ENCODE assay signal across 8 mouse cellular contexts in genomic region chr11:69015644-69016441, GRCm38 (mm10). TPM values are rescaled to one million over a fixed set of nuclear protein-coding genes. Genes with fewer than 3 reads are reported as not detected.
DNase-seq lines count a peak whose midpoint lies in the region; ATAC-seq and TF ChIP-seq lines count a peak whose summit lies in the region.

Gene Ctc1, plus strand, starts transcription at chr11:69015911.

- peak in 1 of 2 experiments; percentile 39; a peak in 1 of 4 replicates for TF ChIP-seq EP300 in MEL (IDR thresholded peaks at IDR 0.05; ENCODE audit: low read depth in 1 of 2, low read length in 2 of 2)
- no peak for TF ChIP-seq EP300 in lung, postnatal 0 days (IDR thresholded peaks at IDR 0.05)

- H3K27ac ChIP-seq in MEL (ENCODE audit: control insufficient read depth, low read depth, low read length): peak within 1 kb of the TSS; percentile 98
- peak within 1 kb of the TSS; percentile 85 for H3K27ac ChIP-seq in cerebellum, adult 2 months (ENCODE audit: insufficient read depth, low read length)
- peak within 1 kb of the TSS; percentile 77 for H3K27ac ChIP-seq in lung, postnatal 0 days (ENCODE audit: low read length)

- H3K36me3 ChIP-seq in MEL (ENCODE audit: control insufficient read depth in 1 of 2, insufficient read depth in 2 of 2, low read length in 2 of 2): peaks cover 0 to 11% of the 10 kb centered on the region in 2 experiments; a peak in 2 of 4 replicates
- H3K36me3 ChIP-seq in lung, postnatal 0 days (ENCODE audit: insufficient read depth, low read length): no peaks in the 10 kb centered on the region

- peak; percentile 99 for DNase-seq in MEL (ENCODE audit: low read depth, low spot score)
- peak; percentile 91 to 93 for DNase-seq in cerebellum, adult 2 months
- peak; percentile 96 for DNase-seq in forelimb bud, embryonic 11.5 days (ENCODE audit: low read depth, low spot score)
- DNase-seq in layer of hippocampus, adult 9-11 months: peak; percentile 91
- peak; percentile 97 for DNase-seq in lung, postnatal 0 days (ENCODE audit: low spot score)
- DNase-seq in ovary, postnatal 14 days (ENCODE audit: low spot score): peak; percentile 79
- DNase-seq in thymus, postnatal 14 days: peak; percentile 92

- peak in 2 of 3 experiments; percentile 11 to 42; a peak in 2 of 6 replicates for TF ChIP-seq CTCF in MEL (IDR thresholded peaks at IDR 0.05 in 2 of 3, conservative IDR thresholded peaks at IDR 0.05 in 1 of 3; ENCODE audit: control insufficient read depth in 1 of 3, insufficient read depth in 1 of 3, low read depth in 2 of 3, low read length in 3 of 3, poor library complexity in 1 of 3, severe bottlenecking in 1 of 3)
- TF ChIP-seq CTCF in cerebellum, adult 2 months (IDR thresholded peaks at IDR 0.05; ENCODE audit: borderline replicate concordance, insufficient read depth, low read depth, low read length): peak; percentile 78
- TF ChIP-seq CTCF in lung, postnatal 0 days (IDR thresholded peaks at IDR 0.05): peak; percentile 81

- no peak for TF ChIP-seq RAD21 in MEL (IDR thresholded peaks at IDR 0.05; ENCODE audit: low read depth, low read length)

- peak within 1 kb of the TSS; percentile 97 for H3K9ac ChIP-seq in MEL (ENCODE audit: control insufficient read depth, low read depth, low read length, poor library complexity, severe bottlenecking)
- H3K9ac ChIP-seq in lung, postnatal 0 days (replicated peaks; ENCODE audit: low read depth): peak within 1 kb of the TSS; percentile 63

- TF ChIP-seq POLR2A in MEL (IDR thresholded peaks at IDR 0.05; ENCODE audit: control insufficient read depth in 1 of 2, insufficient read depth in 1 of 2, low read depth in 1 of 2, low read length in 2 of 2, poor library complexity in 1 of 2): peak; percentile 84 to 98
- peak; percentile 92; the same call in 1 of the 2 replicates for TF ChIP-seq POLR2A in cerebellum, adult 2 months (IDR thresholded peaks at IDR 0.05; ENCODE audit: borderline replicate concordance, insufficient read depth, low read length)

- ATAC-seq in hematopoietic stem cell, adult 5-6 weeks (replicated peaks in 1 of 2; ENCODE audit: insufficient read depth in 1 of 2, low FRiP score in 2 of 2, low TSS enrichment in 1 of 2, low read depth in 1 of 2, poor library complexity in 2 of 2, severe bottlenecking in 2 of 2): peak; percentile 96
- ATAC-seq in lung, postnatal 0 days: peak; percentile 95

- H3K27me3 ChIP-seq in MEL (ENCODE audit: control insufficient read depth in 1 of 2, insufficient read depth in 2 of 2, low read length in 2 of 2): no peaks in the 10 kb centered on the region
- H3K27me3 ChIP-seq in cerebellum, adult 2 months (ENCODE audit: control insufficient read depth, insufficient read depth, low read length): no peaks in the 10 kb centered on the region
- no peaks in the 10 kb centered on the region for H3K27me3 ChIP-seq in lung, postnatal 0 days (replicated peaks; ENCODE audit: insufficient read depth, low read length)

- H3K79me2 ChIP-seq in MEL (ENCODE audit: control insufficient read depth, insufficient read depth, low read length, poor library complexity): peaks cover 15% of the 10 kb centered on the region

- H3K4me3 ChIP-seq in MEL (ENCODE audit: control insufficient read depth in 1 of 2, insufficient read depth in 1 of 2, low read depth in 2 of 2, low read length in 2 of 2): peak within 1 kb of the TSS; percentile 52 to 96
- H3K4me3 ChIP-seq in cerebellum, adult 2 months (replicated peaks; ENCODE audit: insufficient read depth, low read depth, low read length): peak within 1 kb of the TSS; percentile 94
- H3K4me3 ChIP-seq in lung, postnatal 0 days (ENCODE audit: low read depth, low read length): peak within 1 kb of the TSS; percentile 52

- WGBS in cerebellum, adult 2 months: under 1% methylated on average over 38 of the region's 38 CpGs
- 2% methylated on average over 38 of the region's 38 CpGs for WGBS in lung, postnatal 0 days

- H3K4me2 ChIP-seq in lung, postnatal 0 days (replicated peaks; ENCODE audit: low read depth, low read length): peak within 1 kb of the TSS; percentile 66

- H3K9me3 ChIP-seq in MEL (replicated peaks; ENCODE audit: insufficient read depth, low read length): no peaks in the 10 kb centered on the region
- H3K9me3 ChIP-seq in lung, postnatal 0 days (ENCODE audit: low read length): no peaks in the 10 kb centered on the region

- peaks cover 2 to 16% of the 10 kb centered on the region in 2 experiments for H3K4me1 ChIP-seq in MEL (ENCODE audit: control insufficient read depth in 1 of 2, insufficient read depth in 2 of 2, low read length in 2 of 2)
- H3K4me1 ChIP-seq in cerebellum, adult 2 months (ENCODE audit: control insufficient read depth, insufficient read depth, low read length): peaks cover 2% of the 10 kb centered on the region; the same call in 1 of the 2 replicates
- H3K4me1 ChIP-seq in lung, postnatal 0 days (ENCODE audit: insufficient read depth, low read depth, low read length): peaks cover 5% of the 10 kb centered on the region; the same call in 1 of the 2 replicates

TF ChIP-seq in MEL, 35 proteins besides CTCF, POLR2A, EP300 and RAD21:
- TF ChIP-seq KAT2A (conservative IDR thresholded peaks at IDR 0.05; ENCODE audit: low read depth, low read length) (no peak), POLR2AphosphoS2 (IDR thresholded peaks at IDR 0.05; ENCODE audit: low read length) (peak; percentile 95; the same call in 1 of the 2 replicates), SIN3A (IDR thresholded peaks at IDR 0.05; ENCODE audit: low read length) (peak; percentile 90), HCFC1 (IDR thresholded peaks at IDR 0.05; ENCODE audit: low read depth, low read length) (peak; percentile 85), MYC (IDR thresholded peaks at IDR 0.05; ENCODE audit: low read depth, low read length) (peak; percentile 90), CHD2 (IDR thresholded peaks at IDR 0.05; ENCODE audit: low read length) (no peak), TAL1 (IDR thresholded peaks at IDR 0.05; ENCODE audit: low read length) (no peak), TBP (IDR thresholded peaks at IDR 0.05; ENCODE audit: low read depth, low read length) (peak; percentile 90), ZNF384 (IDR thresholded peaks at IDR 0.05; ENCODE audit: low read depth, low read length) (no peak), RCOR1 (IDR thresholded peaks at IDR 0.05; ENCODE audit: low read depth, low read length) (no peak), JUND (IDR thresholded peaks at IDR 0.05; ENCODE audit: low read depth, low read length) (no peak), ZC3H11A (IDR thresholded peaks at IDR 0.05; ENCODE audit: low read depth, low read length) (no peak), ZKSCAN1 (IDR thresholded peaks at IDR 0.05; ENCODE audit: low read depth, low read length) (no peak), MXI1 (IDR thresholded peaks at IDR 0.05; ENCODE audit: low read depth, low read length) (peak; percentile 75), UBTF (IDR thresholded peaks at IDR 0.05; ENCODE audit: borderline replicate concordance, insufficient read depth, low read depth, low read length) (no peak), ETS1 (IDR thresholded peaks at IDR 0.05; ENCODE audit: low read depth, low read length) (peak; percentile 69; the same call in 1 of the 2 replicates), ZMIZ1 (IDR thresholded peaks at IDR 0.05; ENCODE audit: low read depth, low read length) (peak; percentile 94), GATA1 (IDR thresholded peaks at IDR 0.05; ENCODE audit: low read depth, low read length) (peak; percentile 42), CHD1 (IDR thresholded peaks at IDR 0.05; ENCODE audit: low read depth, low read length) (no peak), POLR2AphosphoS5 (IDR thresholded peaks at IDR 0.05; ENCODE audit: borderline replicate concordance, low read depth, low read length) (peak; percentile 63; the same call in 1 of the 2 replicates), GABPA (IDR thresholded peaks at IDR 0.05; ENCODE audit: low read depth, low read length) (no peak), MYB (IDR thresholded peaks at IDR 0.05; ENCODE audit: low read depth, low read length) (no peak), MEF2A (IDR thresholded peaks at IDR 0.05; ENCODE audit: extremely low read depth, insufficient replicate concordance, low read depth, low read length, poor library complexity, severe bottlenecking) (no peak), MAZ (IDR thresholded peaks at IDR 0.05; ENCODE audit: low read depth, low read length) (peak; percentile 43; the same call in 1 of the 2 replicates), SMC3 (IDR thresholded peaks at IDR 0.05; ENCODE audit: low read depth, low read length) (no peak), USF2 (IDR thresholded peaks at IDR 0.05; ENCODE audit: borderline replicate concordance in 1 of 2, insufficient read depth in 1 of 2, low read depth in 1 of 2, low read length in 2 of 2) (no peak), TCF12 (IDR thresholded peaks at IDR 0.05; ENCODE audit: low read depth, low read length) (no peak; the same call in 1 of the 2 replicates), E2F4 (IDR thresholded peaks at IDR 0.05; ENCODE audit: borderline replicate concordance, low read depth, low read length) (peak; percentile 99), MAFK (IDR thresholded peaks at IDR 0.05; ENCODE audit: borderline replicate concordance, low read depth, low read length) (no peak), NELFE (IDR thresholded peaks at IDR 0.05; ENCODE audit: low read depth, low read length) (peak; percentile 94), NRF1 (IDR thresholded peaks at IDR 0.05; ENCODE audit: insufficient read depth, low read depth, low read length, poor library complexity, severe bottlenecking) (peak; percentile 52; the same call in 1 of the 2 replicates), ELF1 (IDR thresholded peaks at IDR 0.05; ENCODE audit: low read depth, low read length) (no peak), USF1 (IDR thresholded peaks at IDR 0.05; ENCODE audit: low read depth, low read length) (no peak), BHLHE40 (IDR thresholded peaks at IDR 0.05; ENCODE audit: borderline replicate concordance, low read depth, low read length) (no peak), MAX (IDR thresholded peaks at IDR 0.05; ENCODE audit: low read length) (peak; percentile 54)
TF ChIP-seq in MEL: peak in this region for 15.

RNA-seq across cellular contexts. Expression of gene Ctc1, which starts in this region (rescaled TPM):
- 16.0 and 19.5 TPM in 2 replicates for total RNA-seq in MEL (2012; rRNA removed)
- polyA plus RNA-seq in MEL (2012; ENCODE audit: insufficient read depth in 1 of 2, insufficient read length in 2 of 2, low read depth in 1 of 2, low replicate concordance in 2 of 2, missing spikeins in 1 of 2): 10 to 100 TPM in 1 of 2 experiments, not detected in 1; 59.1 TPM
- polyA plus RNA-seq in cerebellum, adult 2 months (2012; rRNA removed): 44.1 and 46.3 TPM in 2 replicates
- 21.9 and 40.1 TPM in 2 replicates for total RNA-seq in hematopoietic stem cell, adult 5-6 weeks (2017)
- polyA plus RNA-seq in lung, postnatal 0 days (2015; fragmentation: Nextera tagmentation; extraction: Ambion mirVana): 12.2 and 12.3 TPM in 2 replicates

Comparison
In these comparisons a context has a peak if more than half of its experiments do, and no peak if none do; other contexts are left out.
1. Peak in every context shown above with its lines: DNase-seq, ATAC-seq, H3K4me3 ChIP-seq and H3K27ac ChIP-seq.
2. CTCF ChIP-seq: peak in every context shown above with its lines; median percentile 81 in lung, postnatal 0 days; 78 in cerebellum, adult 2 months; 26 in MEL.